Mouse (Mus musculus): ENCODE results near the gene Spic. TPM values are rescaled to one million over a fixed set of nuclear protein-coding genes. Genes with fewer than 3 reads are reported as not detected.
A peak's percentile ranks its signal among the peaks of the same experiment; 100 is the strongest.

Gene Spic
- not detected in 2 replicates for polyA plus RNA-seq (2012; ENCODE audit: insufficient read depth, insufficient read length, low replicate concordance, missing spikeins)

DNA sequence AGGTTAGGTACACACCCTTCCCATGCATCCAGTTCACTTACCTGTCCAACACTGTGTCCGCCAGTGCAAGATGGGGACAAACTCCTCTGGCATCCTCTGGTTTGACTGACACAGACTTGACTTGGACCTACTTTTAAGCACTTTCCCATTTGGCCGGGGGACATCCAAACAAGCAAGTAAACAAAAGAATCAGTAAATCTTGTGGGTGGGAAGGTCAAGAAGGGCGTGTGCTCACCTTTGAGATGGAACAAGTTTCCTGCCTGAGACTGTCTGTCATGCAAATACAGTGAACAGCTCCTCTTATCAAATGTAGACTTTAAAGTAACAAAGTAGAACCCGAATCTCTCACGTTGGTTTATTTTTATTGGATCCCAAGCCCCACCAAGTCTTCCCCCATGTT is at the start of gene Spic:
Gene Spic, minus strand, starts transcription at position 91 of the 400 bp plus-strand sequence.
- TF ChIP-seq POLR2A (IDR thresholded peaks at IDR 0.05; ENCODE audit: insufficient read depth, low read depth, low read length) (no peak), CTCF (IDR thresholded peaks at IDR 0.05; ENCODE audit: insufficient read depth, low read depth, low read length) (no peak)
- no peak within 1 kb of the TSS for H3K27ac ChIP-seq (ENCODE audit: insufficient read depth, low read depth, low read length)
- no peaks in the 10 kb centered on the region for H3K4me1 ChIP-seq (ENCODE audit: control insufficient read depth, insufficient read depth, low read length)
- WGBS, result 88% methylated on average over 5 of the region's 5 CpGs
- H3K4me3 ChIP-seq (ENCODE audit: insufficient read depth, low read depth, low read length), result no peak within 1 kb of the TSS

DNA sequence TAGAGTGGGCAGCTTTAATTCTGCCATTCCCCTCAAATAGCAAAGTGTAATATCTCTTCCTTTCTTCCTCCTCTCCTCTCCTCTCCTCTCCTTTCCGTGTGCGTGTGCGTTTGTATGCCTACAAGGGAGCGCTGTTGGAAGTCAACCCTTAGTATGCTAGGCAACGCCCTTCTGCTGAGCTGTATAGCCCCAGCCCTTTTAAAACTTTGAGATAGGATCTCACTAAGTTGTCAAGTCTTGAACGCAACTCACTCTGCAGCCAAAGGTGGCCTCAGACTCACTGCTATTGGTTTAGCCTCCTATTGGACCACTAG is 47.5 kb upstream of the Spic start:
- WGBS, result 5% methylated on average over 6 of the region's 6 CpGs
- Histone ChIP-seq H3K4me3 (ENCODE audit: insufficient read depth, low read depth, low read length) (peak overlapping the region; percentile 77), H3K4me1 (ENCODE audit: control insufficient read depth, insufficient read depth, low read length) (peaks cover 5% of the 10 kb centered on the region; the same call in 1 of the 2 replicates), H3K27ac (ENCODE audit: insufficient read depth, low read depth, low read length) (no peak overlapping the region)
- no peak for TF ChIP-seq POLR2A (IDR thresholded peaks at IDR 0.05; ENCODE audit: insufficient read depth, low read depth, low read length)
- no peak for TF ChIP-seq CTCF (IDR thresholded peaks at IDR 0.05; ENCODE audit: insufficient read depth, low read depth, low read length)

DNA sequence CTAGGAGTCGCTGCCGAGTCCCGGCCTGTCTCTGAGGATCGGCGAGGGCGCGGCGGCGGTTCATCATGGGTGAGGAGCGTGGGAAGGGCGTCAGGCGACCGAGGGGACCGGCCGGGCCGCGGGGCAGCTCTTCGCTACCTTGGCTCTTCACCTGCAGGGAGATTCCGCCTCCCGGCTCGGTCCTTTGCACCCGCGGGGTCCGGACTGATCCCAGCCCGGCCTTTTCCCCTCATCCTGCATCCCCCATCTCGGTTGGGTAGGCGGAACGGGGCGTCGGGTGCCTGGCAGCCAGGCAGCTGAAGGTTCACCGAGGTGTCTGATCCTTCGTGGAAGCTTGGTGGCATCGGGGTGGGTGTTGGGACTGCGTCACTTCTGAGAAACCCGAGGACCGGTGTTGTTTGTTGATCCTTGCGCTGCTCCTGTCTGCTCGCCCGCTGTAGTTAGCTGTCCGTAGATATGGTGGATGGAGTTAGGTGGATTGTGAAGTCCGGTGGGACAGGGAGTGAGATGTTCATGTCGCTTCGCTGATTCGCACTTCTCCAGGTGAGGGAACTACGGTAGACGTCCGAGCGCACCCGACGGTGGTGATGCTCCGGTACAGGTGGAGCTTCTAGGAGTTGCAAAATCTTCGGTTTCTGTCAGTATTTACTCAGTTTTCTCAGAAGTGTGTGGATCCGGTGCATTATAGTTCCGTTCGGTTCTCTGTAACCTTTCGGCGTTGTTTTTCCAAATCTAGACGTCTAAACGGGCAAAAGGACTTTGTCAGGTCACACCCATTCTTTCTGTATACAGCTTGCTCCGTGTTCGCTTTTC is 46.9 kb upstream of the Spic start:
- 1% methylated on average over 61 of the region's 61 CpGs for WGBS
- H3K4me1 ChIP-seq (ENCODE audit: control insufficient read depth, insufficient read depth, low read length), result peaks cover 5% of the 10 kb centered on the region; the same call in 1 of the 2 replicates
- TF ChIP-seq POLR2A (IDR thresholded peaks at IDR 0.05; ENCODE audit: insufficient read depth, low read depth, low read length), result no peak
- peak overlapping the region; percentile 31; the same call in 1 of the 2 replicates for H3K27ac ChIP-seq (ENCODE audit: insufficient read depth, low read depth, low read length)
- H3K4me3 ChIP-seq (ENCODE audit: insufficient read depth, low read depth, low read length), result peak overlapping the region; percentile 77

DNA sequence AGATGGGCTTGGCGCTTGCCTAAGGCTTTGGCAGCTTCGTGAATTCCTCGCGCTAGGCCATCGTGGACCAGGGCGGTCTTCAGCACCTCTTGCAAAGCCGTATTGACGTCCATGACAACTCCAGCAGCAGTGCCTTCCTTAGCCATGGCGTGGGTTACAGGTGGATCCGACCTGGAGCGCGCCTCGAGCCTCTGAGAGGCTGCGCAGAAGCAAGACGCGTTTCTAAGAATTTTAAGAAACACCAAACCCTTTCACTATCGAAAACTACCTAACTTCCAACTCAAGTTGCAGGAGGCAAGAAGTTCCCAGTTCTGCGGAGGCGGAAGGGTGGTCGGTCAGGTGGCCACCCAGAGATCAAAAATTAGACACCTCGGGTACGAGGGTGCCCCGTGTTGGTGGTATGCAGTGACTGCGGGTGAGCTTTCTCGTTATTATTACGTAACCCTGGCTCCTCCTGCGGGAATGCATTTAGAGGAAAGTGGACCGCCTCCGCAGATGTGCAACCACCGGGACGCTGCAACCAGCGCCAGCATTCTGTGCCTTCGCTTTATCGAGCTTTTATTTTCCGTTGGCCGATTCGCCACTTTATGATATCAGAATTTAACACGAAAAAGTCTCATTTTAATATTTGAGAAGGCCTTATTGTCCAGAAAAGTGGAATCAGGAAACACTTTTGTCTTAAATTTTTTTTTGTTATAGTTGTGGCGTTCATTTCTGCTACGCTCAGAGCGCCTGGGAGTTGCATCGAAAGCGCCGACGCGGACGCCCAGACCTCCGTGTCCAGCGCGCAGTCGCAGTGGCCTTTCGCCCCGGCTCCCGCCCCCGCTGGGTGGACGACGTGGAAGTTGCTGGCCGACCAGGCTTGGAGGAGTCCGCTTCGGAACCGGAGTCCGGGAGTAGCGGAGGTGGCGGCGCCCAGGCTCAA is 46.0 kb upstream of the Spic start, which contains the start of gene Arl1:
Gene Arl1, plus strand, starts transcription at position 288 of the 925 bp plus-strand sequence.
- peaks cover 5% of the 10 kb centered on the region; the same call in 1 of the 2 replicates for H3K4me1 ChIP-seq (ENCODE audit: control insufficient read depth, insufficient read depth, low read length)
- peak; percentile 54; the same call in 1 of the 2 replicates for TF ChIP-seq POLR2A (IDR thresholded peaks at IDR 0.05; ENCODE audit: insufficient read depth, low read depth, low read length)
- TF ChIP-seq CTCF (IDR thresholded peaks at IDR 0.05; ENCODE audit: insufficient read depth, low read depth, low read length), result no peak
- H3K4me3 ChIP-seq (ENCODE audit: insufficient read depth, low read depth, low read length), result peak within 1 kb of the TSS; percentile 77
- under 1% methylated on average over 65 of the region's 65 CpGs for WGBS
- H3K27ac ChIP-seq (ENCODE audit: insufficient read depth, low read depth, low read length), result peak within 1 kb of the TSS; percentile 80

DNA sequence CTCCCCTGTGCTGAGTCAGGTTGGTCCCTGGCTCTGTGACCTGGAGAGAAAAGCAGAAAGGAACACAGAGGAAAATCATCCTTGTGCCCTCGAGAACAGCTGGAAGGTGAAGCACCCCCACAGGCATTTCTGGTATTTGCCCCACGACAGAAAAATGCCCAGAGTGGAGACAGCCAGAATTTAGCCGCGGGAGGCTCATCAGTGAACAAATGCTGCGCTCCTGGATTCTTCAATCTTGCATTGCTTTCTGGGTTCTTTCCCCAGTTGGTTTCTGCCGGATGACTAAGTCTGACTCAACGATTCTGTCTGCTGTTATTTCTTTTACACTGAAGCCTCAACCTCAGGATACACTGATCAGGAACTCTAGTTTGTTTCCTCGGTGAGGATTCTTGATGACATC is 43.4 kb upstream of the Spic start:
- WGBS, result 47% methylated on average over 8 of the region's 8 CpGs
- TF ChIP-seq POLR2A (IDR thresholded peaks at IDR 0.05; ENCODE audit: insufficient read depth, low read depth, low read length) (no peak), CTCF (IDR thresholded peaks at IDR 0.05; ENCODE audit: insufficient read depth, low read depth, low read length) (no peak)

DNA sequence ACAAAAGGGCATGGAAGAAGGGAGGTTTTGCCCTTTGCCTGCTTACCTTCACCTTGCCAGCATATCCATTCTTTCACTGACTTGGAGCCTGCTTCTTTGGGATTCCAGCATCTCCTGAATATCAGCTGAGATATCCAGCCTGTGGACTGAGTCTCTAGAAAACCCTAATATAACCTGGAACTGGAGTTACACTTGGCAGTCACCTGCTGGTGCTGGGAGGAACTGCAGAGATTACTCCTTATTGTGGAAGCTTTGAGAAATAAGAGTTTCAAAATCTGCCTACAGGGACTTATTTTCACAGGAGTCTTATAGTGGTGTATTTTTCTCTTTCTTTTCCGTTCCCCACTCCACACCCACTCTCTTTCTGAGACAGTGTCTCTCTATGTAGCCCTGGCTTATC is 42.3 kb upstream of the Spic start:
- no peak for TF ChIP-seq CTCF (IDR thresholded peaks at IDR 0.05; ENCODE audit: insufficient read depth, low read depth, low read length)
- TF ChIP-seq POLR2A (IDR thresholded peaks at IDR 0.05; ENCODE audit: insufficient read depth, low read depth, low read length), result no peak
- no peak overlapping the region for H3K4me3 ChIP-seq (ENCODE audit: insufficient read depth, low read depth, low read length)
- peaks cover 5% of the 10 kb centered on the region; the same call in 1 of the 2 replicates for H3K4me1 ChIP-seq (ENCODE audit: control insufficient read depth, insufficient read depth, low read length)
- WGBS, result 38% methylated on average over 1 of the region's 1 CpGs
- no peak overlapping the region for H3K27ac ChIP-seq (ENCODE audit: insufficient read depth, low read depth, low read length)

More for the DNA sequence above, 43.4 kb upstream of the Spic start:
- Histone ChIP-seq H3K4me1 (ENCODE audit: control insufficient read depth, insufficient read depth, low read length) (peaks cover 5% of the 10 kb centered on the region; the same call in 1 of the 2 replicates), H3K4me3 (ENCODE audit: insufficient read depth, low read depth, low read length) (no peak overlapping the region), H3K27ac (ENCODE audit: insufficient read depth, low read depth, low read length) (no peak overlapping the region)

DNA sequence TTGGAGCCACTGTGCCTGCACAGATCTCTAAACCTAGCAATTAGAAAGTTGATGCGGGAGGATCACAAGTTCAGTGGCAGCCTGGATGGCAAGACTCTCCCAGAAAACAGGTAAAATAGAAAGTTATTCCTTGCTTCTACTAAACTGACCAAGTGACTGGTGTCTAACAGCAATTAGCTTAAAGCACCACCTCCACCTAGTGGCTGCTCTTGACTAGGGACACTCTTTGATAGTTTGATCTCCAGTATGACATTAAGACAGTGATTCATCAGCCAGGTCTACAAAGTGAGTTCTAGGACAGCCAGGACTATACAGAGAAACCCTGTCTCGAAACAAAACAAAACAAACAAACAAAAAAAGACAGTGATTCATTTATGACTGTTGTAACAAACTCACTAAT is 40.5 kb upstream of the Spic start:
- H3K4me1 ChIP-seq (ENCODE audit: control insufficient read depth, insufficient read depth, low read length), result peaks cover 2% of the 10 kb centered on the region; the same call in 1 of the 2 replicates
- WGBS, result 60% methylated on average over 2 of the region's 2 CpGs
- no peak for TF ChIP-seq CTCF (IDR thresholded peaks at IDR 0.05; ENCODE audit: insufficient read depth, low read depth, low read length)
- H3K27ac ChIP-seq (ENCODE audit: insufficient read depth, low read depth, low read length), result no peak overlapping the region
- H3K4me3 ChIP-seq (ENCODE audit: insufficient read depth, low read depth, low read length), result no peak overlapping the region

DNA sequence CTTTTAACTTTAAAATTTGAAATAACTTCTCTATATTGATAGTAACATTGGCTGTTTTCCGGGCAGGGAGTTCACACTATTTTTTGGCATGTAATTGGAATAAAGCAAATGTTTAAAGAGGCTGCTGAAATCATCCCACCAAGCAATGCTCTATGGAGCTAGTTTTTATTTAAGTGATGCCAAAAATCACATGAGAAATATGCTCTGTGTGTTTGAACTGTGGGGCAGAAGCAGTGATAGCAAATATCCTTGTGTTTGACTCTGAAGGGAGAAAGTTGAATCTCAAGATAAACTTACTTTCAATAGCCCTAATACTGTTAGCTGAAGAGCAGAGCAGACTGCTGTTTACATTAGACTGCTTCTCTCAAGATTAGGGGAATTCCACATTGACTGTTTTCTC is 34.8 kb upstream of the Spic start:
- no peaks in the 10 kb centered on the region for H3K4me1 ChIP-seq (ENCODE audit: control insufficient read depth, insufficient read depth, low read length)
- 73% methylated on average over 1 of the region's 1 CpGs for WGBS
- TF ChIP-seq CTCF (IDR thresholded peaks at IDR 0.05; ENCODE audit: insufficient read depth, low read depth, low read length), result no peak

DNA sequence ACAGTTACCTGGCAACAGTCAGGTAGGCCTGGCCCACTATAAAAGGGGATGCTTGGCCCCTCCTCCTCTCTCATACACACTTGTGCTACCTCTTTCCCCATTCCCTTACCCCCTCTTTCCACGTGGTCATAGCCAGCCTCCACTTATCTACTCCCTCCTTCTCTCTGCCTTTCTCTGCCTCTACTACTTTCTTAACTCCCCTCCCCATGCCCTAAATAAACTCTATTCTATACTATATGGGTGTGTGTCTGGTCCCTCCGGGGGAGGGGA is 32.9 kb upstream of the Spic start:
- no peak overlapping the region for H3K4me3 ChIP-seq (ENCODE audit: insufficient read depth, low read depth, low read length)
- H3K27ac ChIP-seq (ENCODE audit: insufficient read depth, low read depth, low read length), result no peak overlapping the region
- H3K4me1 ChIP-seq (ENCODE audit: control insufficient read depth, insufficient read depth, low read length), result no peaks in the 10 kb centered on the region
- 45% methylated on average over 2 of the region's 2 CpGs for WGBS
- TF ChIP-seq CTCF (IDR thresholded peaks at IDR 0.05; ENCODE audit: insufficient read depth, low read depth, low read length), result no peak
- no peak for TF ChIP-seq POLR2A (IDR thresholded peaks at IDR 0.05; ENCODE audit: insufficient read depth, low read depth, low read length)

More for the DNA sequence above, 34.8 kb upstream of the Spic start:
- Histone ChIP-seq H3K27ac (ENCODE audit: insufficient read depth, low read depth, low read length) (no peak overlapping the region), H3K4me3 (ENCODE audit: insufficient read depth, low read depth, low read length) (no peak overlapping the region)
